Mouse (Mus musculus) liver, postnatal 0 days (tissue): ENCODE results near the gene Kcnj9. TPM values are rescaled to one million over a fixed set of nuclear protein-coding genes. Genes with fewer than 3 reads are reported as not detected.

Experiments
- ATAC-seq: fragments of 200-750 bp; cut with Nextera tagmentation; 2 replicates; pipeline ENCODE4 v1.8.0; 2017; ENCODE audit warnings: mild to moderate bottlenecking, moderate library complexity
- DNase-seq: peaks from one replicate; pipeline ENCODE4 v3.0.0-alpha.2; 2016
- H3K27ac ChIP-seq: fragments of 300-500 bp; sonication (generic); 2 replicates; pipeline ENCODE4 v1.5.1; 2014; ENCODE audit warnings: antibody characterized with exemption, moderate library complexity, mild to moderate bottlenecking, low read depth
- H3K27me3 ChIP-seq: fragments of 300-500 bp; sonication (generic); 2 replicates; pipeline ENCODE4 v1.6.1; 2014; ENCODE audit warnings: low read length, control low read depth, mixed read lengths; ENCODE audit not compliant: insufficient read depth
- H3K36me3 ChIP-seq: fragments of 300-500 bp; sonication (generic); replicated peaks from 2 replicates; pipeline ENCODE4 v1.6.1; 2014; ENCODE audit warnings: mild to moderate bottlenecking, control low read depth, low read length, moderate library complexity, mixed read lengths; ENCODE audit not compliant: insufficient read depth
- H3K4me1 ChIP-seq: fragments of 300-500 bp; sonication (generic); 2 replicates; pipeline ENCODE4 v1.6.1; 2014; ENCODE audit warnings: antibody characterized with exemption, mild to moderate bottlenecking, control low read depth; ENCODE audit not compliant: insufficient read depth
- H3K4me2 ChIP-seq: fragments of 300-500 bp; sonication (generic); 2 replicates; pipeline ENCODE4 v1.6.1; 2014; ENCODE audit warnings: low read depth, mild to moderate bottlenecking, low read length, moderate library complexity, mixed read lengths
- H3K4me3 ChIP-seq: fragments of 300-500 bp; sonication (generic); 2 replicates; pipeline ENCODE4 v1.5.1; 2014; ENCODE audit warnings: low read depth, low read length
- H3K9ac ChIP-seq: fragments of 300-500 bp; sonication (generic); replicated peaks from 2 replicates; pipeline ENCODE4 v1.6.1; 2014; ENCODE audit warnings: mild to moderate bottlenecking, moderate library complexity
- H3K9me3 ChIP-seq: fragments of 300-500 bp; sonication (generic); 2 replicates; pipeline ENCODE4 v1.6.1; 2016; ENCODE audit warnings: mild to moderate bottlenecking, control low read depth, low read length, mixed read lengths
- CTCF ChIP-seq: sonication (generic); IDR thresholded peaks from 2 replicates; pipeline ENCODE4 v1.5.1; 2016; ENCODE audit warnings: antibody characterized with exemption, low read depth
- EP300 ChIP-seq: IDR thresholded peaks from 2 replicates; pipeline ENCODE4 v1.6.1; 2016; ENCODE audit warnings: antibody characterized with exemption, low read depth, mild to moderate bottlenecking
- WGBS: fragments of 180-500 bp; shearing (Covaris S2); extraction: QIAGEN DNeasy Blood & Tissue Kit; methylation state at CpG from one replicate; pipeline ENCODE4 v1.1.7; 2014; ENCODE audit not compliant: insufficient replicate concordance; 5-methylcytosine and 5-hydroxymethylcytosine counted together
- polyA plus RNA-seq: library from polyadenylated mRNA; unstranded; fragments of >200 nt; fragmentation: Nextera tagmentation; extraction: Ambion mirVana; gene quantifications from 2 replicates; pipeline ENCODE4 v1.2.1, GENCODE M21; 2015

The Kcnj9 gene
- polyA plus RNA-seq: 0.07 TPM in 2 replicates

GRCm38 (mm10) chr1:172329131-172329530, at the start of gene Kcnj9:
Gene Kcnj9, minus strand, starts transcription at chr1:172329318.
- H3K4me1 ChIP-seq: peaks cover 8% of the 10 kb centered on the region; the same call in 1 of the 2 replicates
- no peak within 1 kb of the TSS for H3K9ac ChIP-seq
- H3K4me2 ChIP-seq: no peak within 1 kb of the TSS
- H3K36me3 ChIP-seq: no peaks in the 10 kb centered on the region
- no peak for TF ChIP-seq CTCF
- no peak for TF ChIP-seq EP300
- no peak within 1 kb of the TSS for H3K27ac ChIP-seq
- H3K27me3 ChIP-seq: peaks cover 54% of the 10 kb centered on the region
- ATAC-seq: no peak
- H3K4me3 ChIP-seq: no peak within 1 kb of the TSS
- 29% methylated on average over 9 of the region's 9 CpGs for WGBS
- no peak for DNase-seq
- no peaks in the 10 kb centered on the region for H3K9me3 ChIP-seq

- Histone ChIP-seq H3K27ac (peak overlapping the region; percentile 80), H3K27me3 (no peaks in the 10 kb centered on the region), H3K36me3 (peaks cover 4% of the 10 kb centered on the region; the same call in 1 of the 2 replicates), H3K9me3 (no peaks in the 10 kb centered on the region), H3K4me2 (peak overlapping the region; percentile 96), H3K4me1 (peaks cover 18% of the 10 kb centered on the region; the same call in 1 of the 2 replicates), H3K4me3 (peak overlapping the region; percentile 97), H3K9ac (peak overlapping the region; percentile 85)
- ATAC-seq: peak; percentile 57
- TF ChIP-seq CTCF: no peak
- TF ChIP-seq EP300: no peak
- DNase-seq: peak; percentile 38
- 1% methylated on average over 62 of the region's 62 CpGs for WGBS
Measured at GRCm38 (mm10) chr1:172376758-172377458, 47.8 kb upstream of the Kcnj9 start.

DNA sequence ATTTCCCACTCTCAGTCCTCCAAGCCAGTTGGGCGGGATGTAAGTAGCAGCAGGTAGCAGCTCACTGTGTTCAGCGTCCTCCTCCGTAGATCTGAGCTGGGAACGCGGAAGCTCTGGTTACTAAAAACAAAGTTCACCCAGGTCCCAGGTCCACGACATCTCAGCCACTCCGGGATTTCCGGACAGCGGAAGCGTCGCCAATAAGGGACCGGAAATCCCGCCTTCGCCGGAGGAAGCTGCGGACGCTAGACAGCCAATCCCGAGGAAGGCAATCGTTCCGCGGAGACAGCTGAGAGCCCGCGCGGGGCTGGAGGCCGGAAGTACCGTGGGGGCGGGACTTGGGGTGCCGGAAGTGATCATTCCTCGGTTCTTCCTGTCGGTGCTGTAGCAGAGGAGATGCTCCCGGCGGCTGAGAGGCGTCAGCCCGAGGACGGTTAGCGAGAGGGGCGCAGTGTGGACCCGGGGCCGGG, 47.1 kb upstream of the Kcnj9 start, which contains the start of gene Pigm:
Gene Pigm, plus strand, starts transcription at position 349 of the 470 bp plus-strand sequence.
- TF ChIP-seq CTCF: no peak
- TF ChIP-seq EP300: no peak
- H3K36me3 ChIP-seq: peaks cover 4% of the 10 kb centered on the region; the same call in 1 of the 2 replicates
- H3K27ac ChIP-seq: peak within 1 kb of the TSS; percentile 92
- H3K27me3 ChIP-seq: no peaks in the 10 kb centered on the region
- peak; percentile 99 for DNase-seq
- H3K4me1 ChIP-seq: peaks cover 18% of the 10 kb centered on the region; the same call in 1 of the 2 replicates
- H3K4me2 ChIP-seq: peak within 1 kb of the TSS; percentile 96
- H3K4me3 ChIP-seq: peak within 1 kb of the TSS; percentile 97
- peak; percentile 99 for ATAC-seq
- H3K9me3 ChIP-seq: no peaks in the 10 kb centered on the region
- peak within 1 kb of the TSS; percentile 85 for H3K9ac ChIP-seq
- WGBS: 1% methylated on average over 38 of the region's 39 CpGs

GRCm38 (mm10) chr1:172368768-172369418, 39.8 kb upstream of the Kcnj9 start:
- 0 out of 2 replicates have a peak, but pooled peaks cover 2% of the 10 kb centered on the region for H3K27me3 ChIP-seq
- peak; percentile 20; the same call in 1 of the 2 replicates for ATAC-seq
- 30% methylated on average over 23 of the region's 23 CpGs for WGBS
- TF ChIP-seq EP300 (no peak), CTCF (peak; percentile 62)
- peak overlapping the region; percentile 56 for H3K4me2 ChIP-seq
- peaks cover 12% of the 10 kb centered on the region for H3K4me1 ChIP-seq
- H3K4me3 ChIP-seq: no peak overlapping the region
- DNase-seq: peak; percentile 61
- no peaks in the 10 kb centered on the region for H3K36me3 ChIP-seq
- H3K9ac ChIP-seq: no peak overlapping the region
- H3K9me3 ChIP-seq: no peaks in the 10 kb centered on the region
- no peak overlapping the region for H3K27ac ChIP-seq

DNA sequence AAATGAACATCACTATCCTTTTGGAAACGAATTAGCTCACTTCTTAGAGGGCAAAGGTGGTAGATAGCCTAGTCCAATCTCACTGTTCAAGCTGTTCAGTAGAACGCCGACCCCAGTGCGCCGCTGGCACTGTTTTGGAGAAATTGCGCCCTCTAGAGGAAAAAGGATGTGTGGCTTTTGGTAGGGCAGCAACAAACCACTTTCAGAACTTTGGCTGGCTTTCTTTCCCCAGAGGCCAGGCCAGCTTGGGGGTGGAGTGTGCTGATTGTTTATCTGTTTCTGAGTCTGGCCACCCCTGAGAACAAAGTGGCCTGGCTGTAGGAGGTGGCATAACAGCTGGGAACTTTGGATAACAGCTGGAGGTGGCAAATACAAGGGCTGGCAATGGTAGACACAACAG, 35.6 kb upstream of the Kcnj9 start:
- Histone ChIP-seq H3K36me3 (no peaks in the 10 kb centered on the region), H3K27ac (0 out of 2 replicates have a peak overlapping the region, but pooled peaks have one; percentile 45), H3K27me3 (0 out of 2 replicates have a peak, but pooled peaks cover 2% of the 10 kb centered on the region), H3K9me3 (no peaks in the 10 kb centered on the region), H3K9ac (no peak overlapping the region), H3K4me3 (0 out of 2 replicates have a peak overlapping the region, but pooled peaks have one; percentile 5), H3K4me2 (peak overlapping the region; percentile 24; the same call in 1 of the 2 replicates), H3K4me1 (peaks cover 12% of the 10 kb centered on the region)
- peak; percentile 85 for TF ChIP-seq CTCF
- peak; percentile 75 for TF ChIP-seq EP300
- WGBS: 10% methylated on average over 6 of the region's 6 CpGs
- DNase-seq: peak; percentile 71
- ATAC-seq: peak; percentile 95

DNA sequence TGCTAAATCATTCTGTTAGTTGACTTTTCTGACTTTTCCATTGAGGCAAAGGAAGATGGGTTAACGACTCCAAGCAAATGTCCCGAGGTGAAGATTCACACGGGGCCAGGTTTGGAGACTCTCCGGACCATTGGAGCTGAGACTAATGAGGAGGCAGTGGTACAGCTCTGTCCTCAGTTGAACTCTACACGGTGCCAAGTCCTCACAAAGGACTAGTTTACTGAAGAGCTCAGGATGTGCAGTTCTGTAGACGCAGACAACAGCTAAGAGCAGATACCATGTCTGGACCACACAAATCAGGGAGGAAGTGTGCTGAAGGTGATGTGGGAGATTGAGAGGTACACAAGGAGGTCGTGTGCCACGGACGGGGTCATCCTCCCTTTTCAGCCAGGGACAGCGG, 29.2 kb upstream of the Kcnj9 start:
- TF ChIP-seq CTCF (no peak), EP300 (no peak)
- H3K4me3 ChIP-seq: no peak overlapping the region
- no peaks in the 10 kb centered on the region; the same call in 1 of the 2 replicates for H3K4me1 ChIP-seq
- H3K27ac ChIP-seq: no peak overlapping the region
- no peak for DNase-seq
- no peak overlapping the region for H3K9ac ChIP-seq
- ATAC-seq: no peak
- no peaks in the 10 kb centered on the region for H3K9me3 ChIP-seq
- H3K4me2 ChIP-seq: no peak overlapping the region
- 70% methylated on average over 10 of the region's 10 CpGs for WGBS
- H3K27me3 ChIP-seq: no peaks in the 10 kb centered on the region
- H3K36me3 ChIP-seq: no peaks in the 10 kb centered on the region
